Mouse (Mus musculus) G1E-ER4 (cell line): ENCODE data around the gene Med9. TPM values are rescaled to one million over a fixed set of nuclear protein-coding genes. Genes with fewer than 3 reads are reported as not detected.

Experiments
- GATA1 ChIP-seq: IDR thresholded peaks from one replicate; pipeline ENCODE4 v1.8.0; 2012; ENCODE audit warnings: low read length, inconsistent platforms
- polyA plus RNA-seq: library from polyadenylated mRNA; stranded (reverse); fragments of >175 nt; gene quantifications from 2 replicates; pipeline ENCODE4 v1.2.3, GENCODE M21; 2012

The Med9 gene
- 74.8 and 98.3 TPM in 2 replicates for polyA plus RNA-seq

DNA sequence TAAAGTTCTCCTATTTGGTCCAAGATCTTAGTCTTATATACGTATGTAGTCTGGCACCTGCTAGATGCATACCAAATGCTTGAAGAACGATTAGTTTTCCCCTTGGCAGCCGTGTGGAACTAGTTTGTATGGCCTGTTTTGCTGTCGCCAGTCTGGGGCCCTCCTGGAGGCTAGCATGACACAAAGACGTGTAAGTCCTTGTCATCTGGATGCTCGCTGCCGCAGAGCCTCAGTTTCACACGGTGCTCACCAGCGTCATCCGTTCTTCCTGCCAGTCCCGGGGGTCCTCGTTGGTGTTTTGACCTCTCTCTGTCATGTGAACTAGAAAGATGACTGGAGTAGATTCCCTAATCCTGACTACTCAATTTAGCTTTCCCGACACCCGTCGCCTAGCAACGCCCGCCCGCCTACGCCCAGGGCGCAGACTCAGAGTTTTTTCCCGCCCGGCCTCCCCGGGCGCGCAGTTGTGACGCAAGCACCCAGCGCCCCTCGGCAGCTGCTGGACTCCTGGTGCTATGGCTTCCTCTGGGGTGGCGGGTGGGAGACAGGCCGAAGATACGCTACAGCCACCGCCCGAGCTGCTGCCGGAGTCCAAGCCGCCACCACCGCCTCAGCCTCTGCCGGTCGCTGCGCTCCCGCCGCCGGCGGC lies at the start of gene Med9:
Med9 (plus strand) TSS at position 455 of the 649 bp plus-strand sequence.
- TF ChIP-seq GATA1, result no peak

DNA sequence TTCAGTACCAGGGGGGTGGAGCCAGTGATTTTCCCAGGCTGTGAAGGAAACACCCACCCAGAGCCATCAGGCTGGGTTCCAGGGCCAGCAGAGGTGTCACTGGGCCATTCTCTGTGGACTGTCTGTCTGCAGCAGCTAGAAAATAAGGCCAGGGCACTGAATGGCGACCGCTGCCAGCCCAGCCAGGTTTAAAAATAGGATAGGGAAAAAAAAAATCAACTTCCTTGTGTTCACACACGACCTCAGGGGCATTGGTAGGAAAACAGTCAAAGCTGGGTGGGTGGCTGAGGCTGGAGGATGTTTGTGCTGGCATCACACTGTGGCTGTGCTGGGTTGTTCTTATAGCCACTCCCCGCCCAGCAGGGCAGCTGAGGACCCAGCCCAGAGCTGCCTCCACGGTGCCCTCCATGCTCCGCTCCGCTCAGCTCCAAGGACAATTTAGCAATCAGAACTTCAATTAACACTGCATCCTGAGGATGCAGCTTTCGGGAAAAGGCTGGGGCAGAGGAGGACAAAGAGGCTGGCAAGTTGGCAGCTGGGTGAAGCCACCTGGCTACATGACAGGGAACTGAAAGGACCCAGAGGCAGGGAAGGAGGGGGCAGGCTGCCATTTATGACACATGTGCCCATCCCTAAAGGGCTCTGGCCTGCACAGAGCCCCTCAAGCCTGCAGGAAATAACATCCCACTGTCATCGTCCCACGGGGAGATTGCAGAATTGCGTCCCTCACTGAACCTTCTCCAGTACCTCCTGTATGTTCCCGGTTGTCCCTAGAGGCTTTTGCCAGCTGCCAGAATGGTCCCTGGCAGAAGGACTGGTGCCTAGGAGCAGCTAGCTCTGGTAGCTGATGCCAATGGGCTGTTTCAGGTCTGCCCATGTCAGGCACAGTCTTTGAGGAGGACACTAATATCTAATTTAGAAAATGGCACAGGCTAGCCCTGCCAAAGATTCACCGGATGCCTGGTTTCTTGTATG lies 48.0 kb upstream of the Med9 start:
- TF ChIP-seq GATA1, result no peak

DNA sequence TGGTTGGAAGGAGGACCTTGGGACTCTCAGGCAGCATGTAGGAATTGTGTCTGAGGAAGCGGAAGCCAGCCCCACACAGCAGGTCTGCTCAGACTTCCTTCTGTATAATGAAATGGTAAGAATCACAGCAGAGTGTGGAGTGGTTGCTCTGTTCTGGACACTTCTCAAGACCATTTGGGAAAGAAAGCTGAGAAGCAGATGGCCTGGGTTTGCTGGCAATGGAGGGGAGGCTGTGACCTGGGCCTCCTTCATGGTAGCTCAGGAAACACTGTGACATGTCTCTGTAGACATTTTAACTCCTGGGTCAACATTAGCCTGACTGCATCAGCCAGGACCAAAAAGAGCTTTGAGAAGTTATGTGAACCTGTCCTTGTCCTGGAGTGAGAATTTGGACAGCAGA lies 47.0 kb upstream of the Med9 start:
- no peak for TF ChIP-seq GATA1

DNA sequence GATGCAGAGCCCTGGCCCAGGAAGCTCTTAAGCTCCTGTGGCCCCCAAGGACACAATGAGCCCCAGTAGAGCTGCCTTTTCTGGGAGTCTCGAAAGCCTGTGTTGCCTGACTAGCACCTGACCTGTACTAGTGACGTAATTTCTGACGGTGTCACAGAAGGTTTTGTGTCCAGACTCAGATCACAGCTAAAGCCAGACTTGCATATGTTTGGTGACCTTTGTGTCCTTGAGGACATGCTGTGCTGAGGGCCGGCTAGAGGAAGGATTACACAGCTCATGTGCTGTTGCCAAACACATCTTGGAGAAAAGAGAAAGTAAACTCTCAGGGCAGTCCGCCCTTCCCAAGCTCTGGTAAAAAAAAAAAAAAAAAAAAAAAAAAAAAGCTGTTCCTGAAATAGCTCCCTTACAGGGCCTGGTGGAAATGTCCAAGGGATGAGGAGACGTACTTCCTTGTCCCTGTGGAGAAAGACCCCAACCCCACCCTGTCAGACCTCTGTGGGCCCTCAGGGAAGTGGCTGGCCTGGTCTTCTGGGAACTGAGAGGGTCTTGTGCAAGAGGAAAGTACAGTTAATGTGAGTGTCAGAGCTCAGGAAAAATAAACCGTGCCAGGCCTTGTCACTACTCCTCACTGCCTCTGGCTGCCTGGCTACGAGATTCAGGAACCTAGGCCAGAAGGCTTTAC lies 45.8 kb upstream of the Med9 start:
- no peak for TF ChIP-seq GATA1

DNA sequence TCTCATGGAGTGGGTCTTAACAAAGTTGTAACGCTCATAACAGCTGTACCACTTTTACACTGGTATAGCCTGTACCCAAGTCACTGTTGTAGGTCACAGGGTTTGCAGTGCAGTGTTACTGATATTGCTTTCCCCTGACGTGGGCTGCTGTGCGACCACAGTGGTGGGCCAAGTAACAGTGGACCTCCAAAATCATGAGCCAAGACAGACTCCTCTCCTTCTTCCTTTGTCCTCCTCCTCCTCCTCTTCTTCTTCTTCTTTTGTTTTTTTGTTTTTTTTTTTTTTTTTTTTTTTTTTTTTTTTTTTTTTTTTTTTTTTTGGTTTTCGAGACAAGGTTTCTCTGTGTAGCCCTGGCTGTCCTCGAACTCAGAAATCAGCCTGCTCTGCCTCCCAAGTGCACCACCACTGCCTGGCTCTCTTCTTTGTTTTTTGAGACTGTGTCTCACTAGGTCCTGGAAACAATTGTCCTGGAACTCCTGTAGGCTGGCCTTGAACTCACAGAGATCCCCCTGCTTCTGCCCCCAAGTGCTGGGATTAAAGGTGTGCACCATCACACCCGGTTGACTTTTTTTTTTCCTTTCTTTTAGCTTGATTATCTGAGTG lies 41.4 kb upstream of the Med9 start:
- no peak for TF ChIP-seq GATA1

DNA sequence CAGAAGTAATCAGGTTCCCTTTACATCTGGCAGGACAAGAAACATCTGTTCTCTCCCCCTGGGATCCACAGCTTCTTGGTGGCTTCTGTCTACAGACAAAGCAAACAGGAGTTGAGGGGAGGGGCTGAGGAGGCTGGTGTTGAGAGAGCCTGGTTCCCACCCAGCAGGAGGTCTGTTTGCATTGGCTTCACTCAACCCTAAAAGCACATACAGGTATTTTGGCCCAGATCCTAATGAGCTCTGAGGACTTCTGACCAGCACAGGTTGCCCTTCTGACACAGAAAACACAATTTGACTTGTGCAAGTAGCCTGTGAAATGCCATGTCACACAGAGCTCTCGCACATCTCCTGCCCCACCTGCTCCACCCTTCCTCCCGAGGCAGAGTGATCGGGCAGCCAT lies 39.6 kb upstream of the Med9 start:
- no peak for TF ChIP-seq GATA1

DNA sequence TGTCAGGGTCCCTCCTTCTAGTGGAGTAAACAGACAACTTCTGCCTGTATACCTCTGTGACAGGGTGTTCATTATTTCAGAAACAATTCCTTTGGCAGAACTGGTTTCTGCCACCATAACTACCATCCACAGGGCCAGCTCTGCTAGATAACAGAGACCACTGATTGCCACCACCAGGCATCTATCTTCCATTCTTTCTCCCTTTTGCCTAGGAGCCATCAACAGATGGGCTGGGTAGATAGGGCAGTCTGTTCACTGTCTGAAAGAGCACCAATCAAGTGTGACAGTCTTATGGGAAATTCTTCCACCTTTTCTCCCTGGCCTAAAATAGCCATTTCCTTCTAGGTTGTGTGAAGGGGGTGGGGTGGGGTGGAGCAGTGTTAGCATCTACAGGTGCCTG lies 37.4 kb upstream of the Med9 start:
- no peak for TF ChIP-seq GATA1

DNA sequence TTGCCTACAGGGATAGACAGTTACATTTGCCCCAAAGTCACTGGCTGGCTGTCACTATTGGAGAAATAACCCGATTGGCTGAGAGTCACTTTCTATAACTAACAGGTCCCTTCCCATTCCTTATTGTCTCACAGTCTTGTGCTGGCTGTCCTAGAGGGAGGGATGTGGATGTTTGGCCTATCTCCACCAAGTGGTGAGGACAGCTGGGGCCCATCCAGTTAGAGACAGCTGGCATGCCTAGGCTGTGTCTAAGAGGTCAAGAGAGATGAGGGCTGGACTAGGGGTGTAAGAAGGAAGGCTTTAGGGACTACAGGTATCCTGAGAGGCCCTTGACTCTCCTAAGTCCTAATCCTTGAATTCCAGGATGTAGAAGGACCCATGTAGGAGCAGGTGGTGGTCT lies 36.5 kb upstream of the Med9 start:
- no peak for TF ChIP-seq GATA1

DNA sequence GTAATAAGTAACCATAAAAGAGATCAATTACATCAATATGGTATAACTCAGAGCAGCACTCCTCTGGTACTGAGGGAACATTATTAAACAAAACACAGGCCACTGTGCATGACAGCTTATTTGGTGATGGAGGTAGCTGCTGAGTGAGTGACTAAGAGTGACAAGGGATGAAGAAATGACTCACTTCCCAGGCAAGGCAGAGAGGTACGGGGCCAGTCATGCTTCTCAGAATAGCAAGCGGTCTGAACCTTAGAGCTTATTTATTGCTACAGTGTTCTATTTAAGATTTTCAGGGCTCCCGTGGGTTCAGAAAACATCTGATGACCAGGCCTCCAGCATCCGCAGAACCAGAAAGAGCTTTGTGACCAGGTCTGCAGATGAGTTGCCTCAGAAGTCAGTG lies 34.3 kb upstream of the Med9 start:
- no peak for TF ChIP-seq GATA1

DNA sequence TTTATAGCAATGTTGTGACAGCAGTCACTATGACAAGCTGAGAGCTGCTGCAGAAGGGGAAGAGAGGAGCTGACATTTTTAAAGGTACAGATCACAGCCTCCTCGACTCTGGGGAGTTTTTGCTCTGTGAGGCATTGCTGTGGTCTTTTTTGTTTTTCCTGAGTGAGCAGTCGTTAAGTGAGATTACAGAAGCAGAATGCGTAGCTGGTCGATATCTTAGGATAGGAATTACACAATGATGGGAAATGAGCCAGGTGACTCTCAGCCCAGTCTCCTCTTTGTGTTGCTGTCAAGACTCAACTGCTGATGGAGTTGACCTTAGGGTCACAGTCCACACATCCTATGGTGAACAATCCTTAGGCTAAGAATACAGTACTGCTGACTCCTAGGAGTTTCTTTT lies 30.0 kb upstream of the Med9 start:
- TF ChIP-seq GATA1, result no peak

DNA sequence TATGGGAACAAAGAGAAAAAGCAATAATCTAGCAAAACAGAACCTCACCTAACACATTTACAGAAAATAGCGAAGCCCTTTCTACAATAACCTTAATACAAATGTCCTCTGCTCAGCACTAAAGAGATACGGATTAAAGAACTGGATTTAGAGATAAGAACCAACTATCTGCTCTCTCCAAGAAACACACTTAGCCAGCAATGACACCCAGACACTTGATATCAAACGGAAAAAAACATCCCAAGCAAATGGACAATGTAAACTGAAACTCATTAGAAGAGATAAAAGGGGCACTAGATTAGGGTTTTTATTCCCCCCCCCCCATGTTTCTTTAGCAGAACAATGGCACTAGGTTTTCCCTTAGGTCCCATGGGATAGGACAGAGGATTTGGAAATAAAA lies 28.6 kb upstream of the Med9 start:
- TF ChIP-seq GATA1, result peak; percentile 54

DNA sequence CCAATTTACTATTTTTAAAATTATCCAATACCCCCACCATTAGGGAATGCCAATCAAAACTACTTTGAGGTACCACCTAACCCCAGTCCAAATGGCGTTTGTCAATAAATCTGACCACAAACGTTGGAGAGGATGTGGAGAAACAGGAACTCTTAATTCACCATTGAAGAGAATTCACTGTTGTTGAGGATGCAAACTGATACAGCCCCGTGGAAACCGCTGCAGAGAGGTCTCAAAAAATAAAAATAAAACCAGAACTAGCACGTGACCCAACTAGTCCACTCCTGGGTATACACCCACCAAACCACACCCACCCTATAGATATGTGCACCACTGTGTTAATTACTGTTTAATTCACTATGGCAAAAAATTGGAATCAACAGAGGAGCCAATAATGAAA lies 27.7 kb upstream of the Med9 start:
- TF ChIP-seq GATA1, result no peak

DNA sequence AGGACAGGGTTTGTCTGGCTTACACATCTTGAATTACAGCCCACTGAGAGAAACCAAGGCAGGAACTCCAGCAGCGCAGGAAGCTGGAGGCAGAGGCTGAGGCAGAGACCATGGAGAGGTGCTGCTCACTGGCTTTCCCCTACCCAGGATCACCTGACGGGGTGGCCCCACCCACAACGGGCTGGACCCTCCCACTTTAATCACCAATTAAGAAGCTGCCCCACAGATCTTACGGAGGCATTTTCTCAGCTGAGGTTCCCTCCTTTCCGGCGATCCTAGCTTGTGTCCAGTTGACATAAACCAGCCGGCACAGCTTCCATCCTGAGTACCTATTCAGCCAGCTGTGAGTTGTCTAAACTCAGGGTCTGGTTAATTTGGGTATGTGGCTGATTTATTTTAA lies 26.7 kb upstream of the Med9 start:
- TF ChIP-seq GATA1, result no peak

DNA sequence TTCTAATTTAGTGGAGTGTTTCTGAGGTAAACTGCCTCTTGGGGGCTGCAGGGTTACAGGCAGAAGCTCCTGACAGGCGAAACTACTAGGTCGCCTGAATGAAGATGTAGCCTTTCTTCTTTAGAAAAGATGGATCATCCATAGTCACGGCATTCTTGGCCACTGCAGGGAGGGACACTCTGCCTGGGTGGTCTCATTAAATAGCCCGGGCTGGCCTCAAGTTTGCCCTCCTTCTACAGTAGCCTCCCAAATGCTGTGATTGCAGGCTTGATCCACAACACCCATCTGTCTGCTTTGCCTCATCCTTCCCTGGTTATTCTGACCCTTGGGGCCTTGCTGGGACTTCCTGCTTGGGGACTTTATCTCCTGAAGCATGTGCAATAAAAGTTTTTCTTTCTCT lies 18.0 kb upstream of the Med9 start:
- TF ChIP-seq GATA1, result no peak

DNA sequence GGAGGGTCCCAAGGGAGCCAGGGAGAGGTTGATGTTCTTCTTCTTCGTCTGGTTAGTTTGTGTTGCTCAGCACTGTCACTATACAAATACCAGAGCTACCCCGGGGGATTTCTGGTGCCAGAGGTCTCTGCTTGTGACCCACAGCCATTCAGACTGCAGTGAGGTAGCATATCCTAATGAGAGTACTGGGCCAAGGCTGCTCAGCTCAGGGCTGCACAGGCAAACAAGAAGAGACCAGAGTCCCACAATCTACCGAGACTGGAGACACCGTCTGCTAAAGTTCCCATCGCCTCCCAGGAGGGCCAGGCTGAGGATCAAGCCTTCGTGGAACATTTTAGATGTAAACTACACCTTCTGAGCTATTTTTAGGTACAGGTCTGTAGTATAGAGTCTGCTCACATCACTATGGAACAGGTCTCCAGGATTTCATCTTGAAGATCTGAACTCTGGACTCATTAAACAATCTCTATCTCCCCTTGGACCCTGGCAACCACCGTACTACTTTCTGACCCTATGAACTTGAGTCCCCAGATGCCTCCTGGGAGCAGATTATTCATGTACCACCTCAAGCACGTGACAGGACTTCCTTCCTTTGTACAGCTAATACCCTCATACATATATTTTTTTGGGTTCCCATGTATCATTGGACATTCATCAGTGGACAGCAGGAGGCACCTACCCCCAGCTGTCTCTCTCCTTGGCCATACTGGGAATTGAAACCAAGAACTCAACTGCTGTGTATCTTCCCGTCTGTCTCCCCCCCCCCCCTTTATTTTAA lies 15.3 kb upstream of the Med9 start:
- no peak for TF ChIP-seq GATA1
